Mouse (Mus musculus): ENCODE data around the gene Fam168a. TPM values are rescaled to one million over a fixed set of nuclear protein-coding genes. Genes with fewer than 3 reads are reported as not detected.

The Fam168a gene
- 59.9 and 64.8 TPM in 2 replicates for polyA plus RNA-seq (2014; fragmentation: Nextera tagmentation; extraction: Ambion mirVana)

GRCm38 (mm10) chr7:100706143-100706841, at the start of gene Fam168a:
Gene Fam168a (plus strand): TSS chr7:100706635.
- H3K27ac ChIP-seq (ENCODE audit: low read length) = peak within 1 kb of the TSS; percentile 97
- H3K9ac ChIP-seq (replicated peaks; ENCODE audit: low read depth, low read length) = peak within 1 kb of the TSS; percentile 86
- WGBS = under 1% methylated on average over 33 of the region's 37 CpGs
- H3K4me3 ChIP-seq (ENCODE audit: low read depth, low read length) = peak within 1 kb of the TSS; percentile 96
- peaks cover 13% of the 10 kb centered on the region for H3K4me1 ChIP-seq (ENCODE audit: control insufficient read depth, insufficient read depth, low read length)
- ATAC-seq (ENCODE audit: insufficient number of reproducible peaks, insufficient read depth, low FRiP score, low read depth) = peak; percentile 98
- H3K36me3 ChIP-seq (ENCODE audit: control insufficient read depth, insufficient read depth, low read length) = no peaks in the 10 kb centered on the region
- peak within 1 kb of the TSS; percentile 67 for H3K4me2 ChIP-seq (replicated peaks; ENCODE audit: low read depth, low read length)
- no peaks in the 10 kb centered on the region for H3K27me3 ChIP-seq (ENCODE audit: control insufficient read depth, insufficient read depth, low read length)
- no peaks in the 10 kb centered on the region for H3K9me3 ChIP-seq (ENCODE audit: control insufficient read depth, low read depth, low read length)

GRCm38 (mm10) chr7:100656739-100657138, 49.7 kb upstream of the Fam168a start:
- ATAC-seq (ENCODE audit: insufficient number of reproducible peaks, insufficient read depth, low FRiP score, low read depth) = no peak

GRCm38 (mm10) chr7:100658093-100658578, 48.3 kb upstream of the Fam168a start:
- ATAC-seq (ENCODE audit: insufficient number of reproducible peaks, insufficient read depth, low FRiP score, low read depth) = peak; percentile 81
- Histone ChIP-seq H3K9me3 (ENCODE audit: control insufficient read depth, low read depth, low read length) (no peaks in the 10 kb centered on the region), H3K27ac (ENCODE audit: low read length) (no peak overlapping the region), H3K36me3 (ENCODE audit: control insufficient read depth, insufficient read depth, low read length) (no peaks in the 10 kb centered on the region), H3K9ac (replicated peaks; ENCODE audit: low read depth, low read length) (no peak overlapping the region), H3K27me3 (ENCODE audit: control insufficient read depth, insufficient read depth, low read length) (no peaks in the 10 kb centered on the region), H3K4me1 (ENCODE audit: control insufficient read depth, insufficient read depth, low read length) (peaks cover 4% of the 10 kb centered on the region; the same call in 1 of the 2 replicates), H3K4me3 (ENCODE audit: low read depth, low read length) (peak overlapping the region; percentile 7; the same call in 1 of the 2 replicates), H3K4me2 (replicated peaks; ENCODE audit: low read depth, low read length) (peak overlapping the region; percentile 29)
- WGBS = 27% methylated on average over 18 of the region's 18 CpGs

More at GRCm38 (mm10) chr7:100656739-100657138, 49.7 kb upstream of the Fam168a start:
- H3K36me3 ChIP-seq (ENCODE audit: control insufficient read depth, insufficient read depth, low read length) = no peaks in the 10 kb centered on the region
- no peaks in the 10 kb centered on the region for H3K27me3 ChIP-seq (ENCODE audit: control insufficient read depth, insufficient read depth, low read length)
- no peaks in the 10 kb centered on the region for H3K9me3 ChIP-seq (ENCODE audit: control insufficient read depth, low read depth, low read length)
- H3K4me1 ChIP-seq (ENCODE audit: control insufficient read depth, insufficient read depth, low read length) = peaks cover 4% of the 10 kb centered on the region; the same call in 1 of the 2 replicates
- no peak overlapping the region for H3K9ac ChIP-seq (replicated peaks; ENCODE audit: low read depth, low read length)
- H3K4me3 ChIP-seq (ENCODE audit: low read depth, low read length) = no peak overlapping the region
- H3K4me2 ChIP-seq (replicated peaks; ENCODE audit: low read depth, low read length) = no peak overlapping the region
- whole genome bisulfite sequencing = 14% methylated on average over 5 of the region's 5 CpGs
- no peak overlapping the region for H3K27ac ChIP-seq (ENCODE audit: low read length)

GRCm38 (mm10) chr7:100661264-100661663, 45.2 kb upstream of the Fam168a start:
- 86% methylated on average over 7 of the region's 7 CpGs for WGBS
- Histone ChIP-seq H3K4me3 (ENCODE audit: low read depth, low read length) (no peak overlapping the region), H3K27me3 (ENCODE audit: control insufficient read depth, insufficient read depth, low read length) (no peaks in the 10 kb centered on the region), H3K36me3 (ENCODE audit: control insufficient read depth, insufficient read depth, low read length) (no peaks in the 10 kb centered on the region), H3K9me3 (ENCODE audit: control insufficient read depth, low read depth, low read length) (no peaks in the 10 kb centered on the region), H3K4me1 (ENCODE audit: control insufficient read depth, insufficient read depth, low read length) (peaks cover 4% of the 10 kb centered on the region; the same call in 1 of the 2 replicates), H3K9ac (replicated peaks; ENCODE audit: low read depth, low read length) (no peak overlapping the region), H3K4me2 (replicated peaks; ENCODE audit: low read depth, low read length) (no peak overlapping the region), H3K27ac (ENCODE audit: low read length) (no peak overlapping the region)
- no peak for ATAC-seq (ENCODE audit: insufficient number of reproducible peaks, insufficient read depth, low FRiP score, low read depth)

GRCm38 (mm10) chr7:100662231-100662630, 44.2 kb upstream of the Fam168a start, which contains the start of gene Plekhb1:
Gene Plekhb1 (minus strand): TSS chr7:100662414.
- H3K36me3 ChIP-seq (ENCODE audit: control insufficient read depth, insufficient read depth, low read length) = no peaks in the 10 kb centered on the region
- peak within 1 kb of the TSS; percentile 27; the same call in 1 of the 2 replicates for H3K4me2 ChIP-seq (replicated peaks; ENCODE audit: low read depth, low read length)
- H3K4me1 ChIP-seq (ENCODE audit: control insufficient read depth, insufficient read depth, low read length) = peaks cover 4% of the 10 kb centered on the region; the same call in 1 of the 2 replicates
- no peaks in the 10 kb centered on the region for H3K27me3 ChIP-seq (ENCODE audit: control insufficient read depth, insufficient read depth, low read length)
- ATAC-seq (ENCODE audit: insufficient number of reproducible peaks, insufficient read depth, low FRiP score, low read depth) = no peak
- no peaks in the 10 kb centered on the region for H3K9me3 ChIP-seq (ENCODE audit: control insufficient read depth, low read depth, low read length)
- H3K27ac ChIP-seq (ENCODE audit: low read length) = no peak within 1 kb of the TSS
- H3K9ac ChIP-seq (replicated peaks; ENCODE audit: low read depth, low read length) = no peak within 1 kb of the TSS
- WGBS = 65% methylated on average over 8 of the region's 8 CpGs
- H3K4me3 ChIP-seq (ENCODE audit: low read depth, low read length) = no peak within 1 kb of the TSS

GRCm38 (mm10) chr7:100663190-100663589, 43.2 kb upstream of the Fam168a start:
- Histone ChIP-seq H3K27ac (ENCODE audit: low read length) (no peak overlapping the region), H3K9me3 (ENCODE audit: control insufficient read depth, low read depth, low read length) (no peaks in the 10 kb centered on the region), H3K36me3 (ENCODE audit: control insufficient read depth, insufficient read depth, low read length) (no peaks in the 10 kb centered on the region), H3K4me2 (replicated peaks; ENCODE audit: low read depth, low read length) (peak overlapping the region; percentile 27; the same call in 1 of the 2 replicates), H3K4me1 (ENCODE audit: control insufficient read depth, insufficient read depth, low read length) (peaks cover 4% of the 10 kb centered on the region; the same call in 1 of the 2 replicates), H3K4me3 (ENCODE audit: low read depth, low read length) (no peak overlapping the region), H3K27me3 (ENCODE audit: control insufficient read depth, insufficient read depth, low read length) (no peaks in the 10 kb centered on the region), H3K9ac (replicated peaks; ENCODE audit: low read depth, low read length) (no peak overlapping the region)
- peak; percentile 87 for ATAC-seq (ENCODE audit: insufficient number of reproducible peaks, insufficient read depth, low FRiP score, low read depth)
- WGBS = 1% methylated on average over 13 of the region's 13 CpGs

GRCm38 (mm10) chr7:100663729-100664304, 42.6 kb upstream of the Fam168a start:
- 65% methylated on average over 11 of the region's 11 CpGs for WGBS

GRCm38 (mm10) chr7:100670646-100671045, 35.8 kb upstream of the Fam168a start:
- no peak overlapping the region for H3K4me3 ChIP-seq (ENCODE audit: low read depth, low read length)
- 84% methylated on average over 5 of the region's 5 CpGs for whole genome bisulfite sequencing

More at GRCm38 (mm10) chr7:100663729-100664304, 42.6 kb upstream of the Fam168a start:
- Histone ChIP-seq H3K4me3 (ENCODE audit: low read depth, low read length) (no peak overlapping the region), H3K27ac (ENCODE audit: low read length) (no peak overlapping the region), H3K27me3 (ENCODE audit: control insufficient read depth, insufficient read depth, low read length) (no peaks in the 10 kb centered on the region), H3K36me3 (ENCODE audit: control insufficient read depth, insufficient read depth, low read length) (no peaks in the 10 kb centered on the region), H3K9ac (replicated peaks; ENCODE audit: low read depth, low read length) (no peak overlapping the region), H3K4me1 (ENCODE audit: control insufficient read depth, insufficient read depth, low read length) (no peaks in the 10 kb centered on the region), H3K9me3 (ENCODE audit: control insufficient read depth, low read depth, low read length) (no peaks in the 10 kb centered on the region), H3K4me2 (replicated peaks; ENCODE audit: low read depth, low read length) (no peak overlapping the region)
- no peak for ATAC-seq (ENCODE audit: insufficient number of reproducible peaks, insufficient read depth, low FRiP score, low read depth)

More at GRCm38 (mm10) chr7:100670646-100671045, 35.8 kb upstream of the Fam168a start:
- Histone ChIP-seq H3K9me3 (ENCODE audit: control insufficient read depth, low read depth, low read length) (no peaks in the 10 kb centered on the region), H3K27me3 (ENCODE audit: control insufficient read depth, insufficient read depth, low read length) (no peaks in the 10 kb centered on the region), H3K4me2 (replicated peaks; ENCODE audit: low read depth, low read length) (no peak overlapping the region), H3K9ac (replicated peaks; ENCODE audit: low read depth, low read length) (no peak overlapping the region), H3K4me1 (ENCODE audit: control insufficient read depth, insufficient read depth, low read length) (no peaks in the 10 kb centered on the region), H3K27ac (ENCODE audit: low read length) (no peak overlapping the region), H3K36me3 (ENCODE audit: control insufficient read depth, insufficient read depth, low read length) (no peaks in the 10 kb centered on the region)
- no peak for ATAC-seq (ENCODE audit: insufficient number of reproducible peaks, insufficient read depth, low FRiP score, low read depth)
